Mouse (Mus musculus): ENCODE measurements at regions not wholly inside any gene's neighbourhood (a gene's known extent, or its start where the extent isn't known, plus 50 kb on each side); places are given as distances from the start of the nearest gene placed in this dataset.

DNA sequence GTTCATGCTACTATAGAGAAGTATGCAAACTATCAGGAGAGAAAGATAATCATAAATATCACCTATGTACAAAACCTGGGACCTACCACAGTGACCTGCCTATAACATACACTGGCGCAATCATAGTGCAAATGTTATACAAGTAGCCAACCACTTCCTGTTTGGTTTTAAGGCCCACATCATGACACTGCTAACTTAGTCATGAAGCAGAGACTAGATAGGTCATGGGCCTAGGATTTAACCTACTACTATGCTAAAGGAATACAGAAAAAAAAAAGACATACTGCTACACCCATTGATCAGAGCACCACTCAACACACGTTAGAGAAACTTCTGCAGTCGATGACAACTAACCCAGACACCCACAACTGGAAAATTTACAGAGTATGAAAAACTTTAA is 498.6 kb upstream of the Acvr2a start:
- H3K4me2 ChIP-seq (ENCODE audit: low read depth, low read length), result no peak overlapping the region
- WGBS, result 88% methylated on average over 3 of the region's 3 CpGs
- H3K27me3 ChIP-seq (ENCODE audit: control insufficient read depth, insufficient read depth, low read length), result no peaks in the 10 kb centered on the region
- 0 out of 2 replicates have a peak, but pooled peaks cover 2% of the 10 kb centered on the region for H3K4me1 ChIP-seq (ENCODE audit: control insufficient read depth, insufficient read depth, low read length)
- H3K9me3 ChIP-seq (replicated peaks; ENCODE audit: control insufficient read depth, low read length), result no peaks in the 10 kb centered on the region
- ATAC-seq (replicated peaks; ENCODE audit: extremely low read depth, insufficient read depth, low FRiP score), result no peak
- H3K27ac ChIP-seq (ENCODE audit: low read length), result no peak overlapping the region
- no peak overlapping the region for H3K9ac ChIP-seq (ENCODE audit: low read length)
- H3K4me3 ChIP-seq (ENCODE audit: low read length), result no peak overlapping the region
- H3K36me3 ChIP-seq (ENCODE audit: control insufficient read depth, insufficient read depth), result no peaks in the 10 kb centered on the region

DNA sequence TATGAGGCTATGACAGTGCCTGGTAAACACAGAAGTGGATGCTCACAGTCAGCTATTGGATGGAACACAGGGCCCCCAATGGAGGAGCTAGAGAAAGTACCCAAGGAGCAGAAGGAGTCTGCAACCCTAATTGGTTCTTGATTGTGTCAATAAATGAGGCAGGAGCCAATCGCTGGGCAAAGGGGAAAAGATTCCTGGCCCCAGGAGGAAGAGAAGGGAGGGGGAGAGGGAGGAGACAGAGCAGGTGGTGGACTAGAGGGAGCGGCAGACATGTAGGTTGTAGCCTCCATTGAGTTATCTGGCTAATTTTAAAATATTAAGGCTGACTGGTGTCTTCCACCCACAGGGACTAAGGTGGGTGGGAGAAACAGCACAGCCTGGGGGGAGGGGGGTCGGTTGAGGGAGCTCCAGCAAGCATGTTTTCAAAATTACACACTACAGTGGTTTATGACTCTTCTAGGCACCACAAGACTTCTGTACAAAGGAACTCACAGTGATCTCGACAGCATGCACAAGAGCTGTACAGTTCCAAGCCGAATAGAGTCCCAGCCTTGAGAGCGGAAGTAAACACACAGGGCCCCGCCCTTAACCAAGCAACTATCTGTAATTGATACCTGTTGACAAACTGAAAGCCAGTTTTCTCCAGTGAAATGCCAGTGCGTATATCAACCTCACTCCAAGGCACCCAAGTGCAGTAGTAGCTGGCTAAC is 497.6 kb upstream of the Acvr2a start:
- Histone ChIP-seq H3K27me3 (ENCODE audit: control insufficient read depth, insufficient read depth, low read length) (no peaks in the 10 kb centered on the region), H3K27ac (ENCODE audit: low read length) (no peak overlapping the region), H3K4me1 (ENCODE audit: control insufficient read depth, insufficient read depth, low read length) (0 out of 2 replicates have a peak, but pooled peaks cover 2% of the 10 kb centered on the region), H3K4me3 (ENCODE audit: low read length) (no peak overlapping the region), H3K9ac (ENCODE audit: low read length) (no peak overlapping the region), H3K9me3 (replicated peaks; ENCODE audit: control insufficient read depth, low read length) (no peaks in the 10 kb centered on the region), H3K36me3 (ENCODE audit: control insufficient read depth, insufficient read depth) (no peaks in the 10 kb centered on the region), H3K4me2 (ENCODE audit: low read depth, low read length) (no peak overlapping the region)
- ATAC-seq (replicated peaks; ENCODE audit: extremely low read depth, insufficient read depth, low FRiP score), result no peak
- 83% methylated on average over 8 of the region's 8 CpGs for WGBS

DNA sequence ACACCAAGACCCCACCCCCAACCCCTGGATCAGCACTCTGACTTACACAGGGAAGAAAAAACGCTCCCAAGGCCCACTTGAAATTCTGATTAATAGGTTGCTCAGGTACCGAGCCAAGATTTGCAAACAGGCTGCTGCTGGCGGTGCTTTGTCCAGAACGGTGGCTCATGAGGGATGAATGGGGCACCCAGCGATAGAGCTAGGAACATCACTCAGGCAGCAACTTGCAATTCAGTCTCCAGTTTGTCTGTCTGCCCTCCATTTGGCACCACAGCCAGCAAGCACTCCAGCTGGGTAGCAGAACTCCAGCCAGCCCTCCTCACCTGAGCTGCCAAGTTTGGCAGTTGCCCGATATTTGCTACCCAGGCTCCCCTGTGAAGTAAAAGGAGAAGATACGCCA is 496.1 kb upstream of the Acvr2a start:
- H3K27ac ChIP-seq (ENCODE audit: low read length), result no peak overlapping the region
- H3K4me1 ChIP-seq (ENCODE audit: control insufficient read depth, insufficient read depth, low read length), result 0 out of 2 replicates have a peak, but pooled peaks cover 2% of the 10 kb centered on the region
- no peaks in the 10 kb centered on the region for H3K36me3 ChIP-seq (ENCODE audit: control insufficient read depth, insufficient read depth)
- WGBS, result 52% methylated on average over 7 of the region's 7 CpGs
- no peak overlapping the region for H3K9ac ChIP-seq (ENCODE audit: low read length)
- no peaks in the 10 kb centered on the region for H3K9me3 ChIP-seq (replicated peaks; ENCODE audit: control insufficient read depth, low read length)
- no peak overlapping the region for H3K4me3 ChIP-seq (ENCODE audit: low read length)
- H3K27me3 ChIP-seq (ENCODE audit: control insufficient read depth, insufficient read depth, low read length), result no peaks in the 10 kb centered on the region
- no peak overlapping the region for H3K4me2 ChIP-seq (ENCODE audit: low read depth, low read length)
- no peak for ATAC-seq (replicated peaks; ENCODE audit: extremely low read depth, insufficient read depth, low FRiP score)

DNA sequence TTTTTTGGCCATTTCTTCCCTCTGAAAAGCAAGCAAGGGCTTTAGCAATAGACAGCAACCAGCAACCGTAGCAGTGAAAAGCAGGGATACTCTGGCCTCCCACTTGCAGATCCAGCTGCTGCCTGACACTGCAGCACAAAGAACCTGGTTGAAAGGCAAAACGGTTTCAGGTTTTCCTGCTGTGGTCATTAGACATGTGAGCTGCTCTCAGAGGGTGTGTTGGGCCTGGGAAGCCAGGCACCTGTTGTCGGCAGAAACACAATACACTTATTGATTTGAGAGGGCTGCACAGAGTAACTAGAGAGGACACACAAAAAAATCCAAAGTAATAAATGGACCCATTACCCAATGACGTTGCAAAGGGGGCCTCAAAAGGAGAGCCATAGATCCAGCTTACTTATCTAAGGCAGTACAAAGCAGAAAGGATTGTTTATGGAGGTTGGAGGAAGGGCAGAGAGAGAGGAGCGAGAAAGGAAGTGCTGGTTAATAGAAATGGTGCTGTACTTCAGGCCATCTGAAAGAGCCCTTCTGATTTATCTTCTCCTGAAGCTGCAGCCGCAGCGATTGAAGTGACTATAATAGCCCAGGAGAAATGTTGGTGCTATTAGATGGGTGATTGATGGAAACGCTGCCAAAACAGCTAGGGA is 495.4 kb upstream of the Acvr2a start:
- Histone ChIP-seq H3K4me3 (ENCODE audit: low read length) (no peak overlapping the region), H3K4me2 (ENCODE audit: low read depth, low read length) (no peak overlapping the region), H3K27me3 (ENCODE audit: control insufficient read depth, insufficient read depth, low read length) (no peaks in the 10 kb centered on the region), H3K9me3 (replicated peaks; ENCODE audit: control insufficient read depth, low read length) (no peaks in the 10 kb centered on the region), H3K27ac (ENCODE audit: low read length) (no peak overlapping the region), H3K36me3 (ENCODE audit: control insufficient read depth, insufficient read depth) (no peaks in the 10 kb centered on the region), H3K9ac (ENCODE audit: low read length) (no peak overlapping the region), H3K4me1 (ENCODE audit: control insufficient read depth, insufficient read depth, low read length) (0 out of 2 replicates have a peak, but pooled peaks cover 2% of the 10 kb centered on the region)
- ATAC-seq (replicated peaks; ENCODE audit: extremely low read depth, insufficient read depth, low FRiP score), result no peak
- 47% methylated on average over 8 of the region's 8 CpGs for WGBS

DNA sequence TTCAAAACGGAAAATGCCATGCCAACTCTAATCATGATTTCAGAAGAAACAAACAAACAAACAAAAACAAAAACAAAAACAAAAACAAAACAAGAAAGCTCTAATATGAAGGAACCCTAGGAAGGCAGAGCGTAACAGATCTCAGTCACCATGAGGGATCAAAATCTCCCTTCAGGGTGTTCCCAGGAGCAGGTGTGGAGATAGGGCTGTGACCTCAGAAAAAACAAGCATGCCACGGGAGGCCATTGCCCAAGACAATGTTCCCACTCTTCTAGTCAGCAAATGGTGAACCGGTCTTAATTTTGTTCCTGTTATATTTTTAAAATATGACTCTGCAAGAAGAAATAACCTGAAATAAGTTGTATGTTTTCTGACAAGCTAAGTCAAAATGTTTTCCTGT is 492.4 kb upstream of the Acvr2a start:
- no peak for ATAC-seq (replicated peaks; ENCODE audit: extremely low read depth, insufficient read depth, low FRiP score)
- no peaks in the 10 kb centered on the region for H3K27me3 ChIP-seq (ENCODE audit: control insufficient read depth, insufficient read depth, low read length)
- 78% methylated on average over 4 of the region's 4 CpGs for WGBS
- no peak overlapping the region for H3K4me2 ChIP-seq (ENCODE audit: low read depth, low read length)
- no peak overlapping the region for H3K9ac ChIP-seq (ENCODE audit: low read length)
- H3K9me3 ChIP-seq (replicated peaks; ENCODE audit: control insufficient read depth, low read length), result no peaks in the 10 kb centered on the region
- H3K27ac ChIP-seq (ENCODE audit: low read length), result no peak overlapping the region
- no peak overlapping the region for H3K4me3 ChIP-seq (ENCODE audit: low read length)
- H3K4me1 ChIP-seq (ENCODE audit: control insufficient read depth, insufficient read depth, low read length), result 0 out of 2 replicates have a peak, but pooled peaks cover 2% of the 10 kb centered on the region
- H3K36me3 ChIP-seq (ENCODE audit: control insufficient read depth, insufficient read depth), result no peaks in the 10 kb centered on the region

DNA sequence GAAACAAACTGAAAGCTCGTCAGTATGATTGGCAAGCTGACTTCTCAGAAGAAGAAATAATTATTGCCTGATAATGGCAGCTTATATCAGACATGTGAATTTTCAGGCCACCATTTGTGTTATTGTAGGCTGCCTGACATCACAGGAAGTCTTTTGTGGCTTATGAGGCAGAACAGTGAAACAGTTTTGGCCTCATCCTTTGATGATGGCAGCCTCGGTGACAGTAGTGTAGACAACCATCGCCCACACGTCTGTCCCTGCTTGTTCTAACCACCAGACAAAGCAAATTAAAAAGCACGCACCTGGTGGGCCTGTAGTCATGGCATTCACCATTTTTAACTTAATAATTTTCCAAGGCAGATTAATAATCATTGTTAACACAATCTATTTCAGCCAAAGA is 491.6 kb upstream of the Acvr2a start:
- WGBS, result 70% methylated on average over 5 of the region's 5 CpGs
- ATAC-seq (replicated peaks; ENCODE audit: extremely low read depth, insufficient read depth, low FRiP score), result no peak
- H3K27ac ChIP-seq (ENCODE audit: low read length), result no peak overlapping the region
- no peaks in the 10 kb centered on the region for H3K27me3 ChIP-seq (ENCODE audit: control insufficient read depth, insufficient read depth, low read length)
- no peaks in the 10 kb centered on the region for H3K9me3 ChIP-seq (replicated peaks; ENCODE audit: control insufficient read depth, low read length)
- H3K36me3 ChIP-seq (ENCODE audit: control insufficient read depth, insufficient read depth), result no peaks in the 10 kb centered on the region
- H3K4me1 ChIP-seq (ENCODE audit: control insufficient read depth, insufficient read depth, low read length), result 0 out of 2 replicates have a peak, but pooled peaks cover 2% of the 10 kb centered on the region
- no peak overlapping the region for H3K4me3 ChIP-seq (ENCODE audit: low read length)
- no peak overlapping the region for H3K4me2 ChIP-seq (ENCODE audit: low read depth, low read length)
- H3K9ac ChIP-seq (ENCODE audit: low read length), result no peak overlapping the region

DNA sequence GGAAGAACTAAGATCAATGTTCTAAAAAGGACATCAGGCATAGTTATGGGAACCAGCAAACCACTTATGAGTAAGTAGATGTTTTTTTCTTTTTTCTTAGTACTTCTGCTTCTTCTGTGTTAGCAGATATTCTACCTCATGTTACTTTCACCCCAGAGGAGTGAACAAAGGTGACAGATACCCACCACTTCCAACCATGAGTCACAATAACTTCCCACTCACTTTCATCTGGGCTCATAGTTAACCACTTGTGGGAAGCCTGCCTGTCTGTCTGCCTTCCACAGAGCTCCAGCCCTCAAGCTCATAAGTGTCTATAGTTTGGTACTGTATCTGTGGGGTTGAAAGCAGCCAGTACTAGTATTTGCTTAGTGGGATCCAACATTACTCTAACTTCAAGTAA is 485.7 kb upstream of the Acvr2a start:
- Histone ChIP-seq H3K9ac (ENCODE audit: low read length) (no peak overlapping the region), H3K27me3 (ENCODE audit: control insufficient read depth, insufficient read depth, low read length) (no peaks in the 10 kb centered on the region), H3K4me2 (ENCODE audit: low read depth, low read length) (no peak overlapping the region), H3K36me3 (ENCODE audit: control insufficient read depth, insufficient read depth) (no peaks in the 10 kb centered on the region), H3K4me1 (ENCODE audit: control insufficient read depth, insufficient read depth, low read length) (no peaks in the 10 kb centered on the region), H3K9me3 (replicated peaks; ENCODE audit: control insufficient read depth, low read length) (no peaks in the 10 kb centered on the region), H3K4me3 (ENCODE audit: low read length) (no peak overlapping the region), H3K27ac (ENCODE audit: low read length) (no peak overlapping the region)
- no peak for ATAC-seq (replicated peaks; ENCODE audit: extremely low read depth, insufficient read depth, low FRiP score)

DNA sequence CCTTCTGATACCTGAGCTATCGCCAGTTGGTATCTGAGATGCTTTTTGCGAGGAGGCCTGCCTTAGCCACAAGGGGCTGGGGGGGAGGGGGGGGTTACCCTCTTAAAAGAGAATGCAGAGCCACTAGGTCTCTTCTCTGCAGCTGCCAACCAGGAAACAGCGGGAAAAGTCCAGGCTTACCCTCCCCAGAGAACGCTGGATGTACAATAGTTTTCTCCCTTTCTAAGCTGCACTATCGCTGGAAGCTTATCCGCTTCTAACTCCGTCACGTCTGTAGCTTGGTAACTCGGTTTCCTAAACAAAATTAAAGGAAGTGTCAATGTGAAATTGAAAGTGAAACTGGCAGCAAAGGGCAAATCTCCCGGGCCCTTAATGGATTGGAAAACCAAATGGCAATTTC is 481.1 kb upstream of the Acvr2a start:
- no peaks in the 10 kb centered on the region for H3K36me3 ChIP-seq (ENCODE audit: control insufficient read depth, insufficient read depth)
- WGBS, result 32% methylated on average over 10 of the region's 10 CpGs
- H3K9me3 ChIP-seq (replicated peaks; ENCODE audit: control insufficient read depth, low read length), result no peaks in the 10 kb centered on the region
- ATAC-seq (replicated peaks; ENCODE audit: extremely low read depth, insufficient read depth, low FRiP score), result peak; percentile 58; the same call in 1 of the 2 replicates
- peak overlapping the region; percentile 57 for H3K9ac ChIP-seq (ENCODE audit: low read length)
- peak overlapping the region; percentile 39 for H3K4me3 ChIP-seq (ENCODE audit: low read length)
- 0 out of 2 replicates have a peak, but pooled peaks cover 3% of the 10 kb centered on the region for H3K4me1 ChIP-seq (ENCODE audit: control insufficient read depth, insufficient read depth, low read length)
- H3K4me2 ChIP-seq (ENCODE audit: low read depth, low read length), result peak overlapping the region; percentile 63
- H3K27me3 ChIP-seq (ENCODE audit: control insufficient read depth, insufficient read depth, low read length), result no peaks in the 10 kb centered on the region
- peak overlapping the region; percentile 41; the same call in 1 of the 2 replicates for H3K27ac ChIP-seq (ENCODE audit: low read length)

DNA sequence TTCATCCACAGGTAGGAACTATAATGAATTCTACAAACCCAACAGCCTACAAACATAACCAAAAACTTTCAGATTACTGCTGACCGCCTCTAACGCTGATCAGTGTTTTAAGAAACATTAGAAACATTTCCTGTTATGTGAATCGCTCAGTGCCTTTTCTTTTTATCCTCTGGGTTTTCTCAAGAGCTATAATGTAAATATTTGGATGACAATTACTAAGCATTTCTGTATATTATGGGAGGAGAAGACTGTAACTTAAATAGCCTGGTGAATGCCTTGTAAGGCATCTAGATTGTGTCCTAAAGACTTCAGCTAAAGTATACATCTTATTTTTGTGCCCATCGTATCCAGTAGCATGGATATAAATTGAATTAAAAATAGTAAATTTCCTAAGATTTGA is 465.9 kb upstream of the Acvr2a start:
- no peak for ATAC-seq (replicated peaks; ENCODE audit: extremely low read depth, insufficient read depth, low FRiP score)

More for the DNA sequence above, 465.9 kb upstream of the Acvr2a start:
- Histone ChIP-seq H3K27me3 (ENCODE audit: control insufficient read depth, insufficient read depth, low read length) (no peaks in the 10 kb centered on the region), H3K27ac (ENCODE audit: low read length) (no peak overlapping the region), H3K9me3 (replicated peaks; ENCODE audit: control insufficient read depth, low read length) (no peaks in the 10 kb centered on the region), H3K36me3 (ENCODE audit: control insufficient read depth, insufficient read depth) (no peaks in the 10 kb centered on the region), H3K9ac (ENCODE audit: low read length) (no peak overlapping the region), H3K4me1 (ENCODE audit: control insufficient read depth, insufficient read depth, low read length) (no peaks in the 10 kb centered on the region), H3K4me3 (ENCODE audit: low read length) (no peak overlapping the region), H3K4me2 (ENCODE audit: low read depth, low read length) (no peak overlapping the region)
- WGBS, result 72% methylated on average over 4 of the region's 4 CpGs
